Mouse (Mus musculus): ENCODE data around the gene Tbr1.

- TF ChIP-seq CTCF (IDR thresholded peaks at IDR 0.05; ENCODE audit: low read depth) (no peak), EP300 (IDR thresholded peaks at IDR 0.05; ENCODE audit: low read depth) (no peak)
These were observed 10.8 kb downstream of the Tbr1 start for GRCm38 (mm10) chr2:61813521-61813920.

Measured in liver, postnatal 0 days (tissue).